Mouse (Mus musculus): ENCODE measurements around the gene H2bfm. TPM values are rescaled to one million over a fixed set of nuclear protein-coding genes. Genes with fewer than 3 reads are reported as not detected.
"Not testable (repeated sequence)": the region's sequence is repeated elsewhere in the genome, so short reads cannot be mapped to it uniquely, and the experiment has no call there.

Gene H2bfm
- polyA plus RNA-seq (2015; fragmentation: Nextera tagmentation; extraction: Ambion mirVana): not detected in 2 replicates

GRCm38 (mm10) chrX:136927031-136927430 lies at the start of gene H2bfm:
Gene H2bfm, plus strand, starts transcription at chrX:136927325.
- H3K4me3 ChIP-seq (replicated peaks): no peak within 1 kb of the TSS
- no peaks in the 10 kb centered on the region for H3K36me3 ChIP-seq
- H3K9me3 ChIP-seq (replicated peaks): no peaks in the 10 kb centered on the region
- no peak within 1 kb of the TSS for H3K4me2 ChIP-seq
- no peaks in the 10 kb centered on the region for H3K4me1 ChIP-seq
- H3K9ac ChIP-seq (replicated peaks): no peak within 1 kb of the TSS
- H3K27me3 ChIP-seq (replicated peaks): no peaks in the 10 kb centered on the region
- no peak within 1 kb of the TSS for H3K27ac ChIP-seq (replicated peaks)
- no peak for ATAC-seq (ENCODE audit: low FRiP score)
- WGBS: 91% methylated on average over 14 of the region's 14 CpGs

- ATAC-seq (ENCODE audit: low FRiP score): no peak
- Histone ChIP-seq H3K36me3 (no peaks in the 10 kb centered on the region), H3K9me3 (replicated peaks) (no peaks in the 10 kb centered on the region), H3K4me2 (no peak overlapping the region), H3K27me3 (replicated peaks) (no peaks in the 10 kb centered on the region), H3K9ac (replicated peaks) (no peak overlapping the region), H3K27ac (replicated peaks) (no peak overlapping the region), H3K4me1 (no peaks in the 10 kb centered on the region), H3K4me3 (replicated peaks) (no peak overlapping the region)
- 46% methylated on average over 2 of the region's 2 CpGs for WGBS
Measured at GRCm38 (mm10) chrX:136895757-136896156, 31.4 kb upstream of the H2bfm start.

GRCm38 (mm10) chrX:136904369-136904768 lies 22.8 kb upstream of the H2bfm start:
- no peak for ATAC-seq (ENCODE audit: low FRiP score)
- Histone ChIP-seq H3K4me3 (replicated peaks) (no peak overlapping the region), H3K9ac (replicated peaks) (no peak overlapping the region), H3K27ac (replicated peaks) (no peak overlapping the region), H3K9me3 (replicated peaks) (no peaks in the 10 kb centered on the region), H3K4me1 (no peaks in the 10 kb centered on the region), H3K4me2 (no peak overlapping the region), H3K36me3 (no peaks in the 10 kb centered on the region), H3K27me3 (replicated peaks) (no peaks in the 10 kb centered on the region)
- 78% methylated on average over 4 of the region's 4 CpGs for WGBS

GRCm38 (mm10) chrX:136925863-136926262 lies 1.3 kb upstream of the H2bfm start:
- no peak overlapping the region for H3K4me3 ChIP-seq (replicated peaks)
- no peak overlapping the region for H3K27ac ChIP-seq (replicated peaks)
- no peaks in the 10 kb centered on the region for H3K27me3 ChIP-seq (replicated peaks)
- no peak overlapping the region for H3K4me2 ChIP-seq
- H3K36me3 ChIP-seq: no peaks in the 10 kb centered on the region
- ATAC-seq (ENCODE audit: low FRiP score): no peak
- no peaks in the 10 kb centered on the region for H3K9me3 ChIP-seq (replicated peaks)
- no peaks in the 10 kb centered on the region for H3K4me1 ChIP-seq
- no peak overlapping the region for H3K9ac ChIP-seq (replicated peaks)

- Histone ChIP-seq H3K9me3 (replicated peaks) (no peaks in the 10 kb centered on the region), H3K4me2 (no peak overlapping the region), H3K9ac (replicated peaks) (no peak overlapping the region), H3K4me1 (no peaks in the 10 kb centered on the region), H3K4me3 (replicated peaks) (no peak overlapping the region), H3K27ac (replicated peaks) (no peak overlapping the region), H3K36me3 (no peaks in the 10 kb centered on the region), H3K27me3 (replicated peaks) (no peaks in the 10 kb centered on the region)
- 32% methylated on average over 3 of the region's 3 CpGs for WGBS
- ATAC-seq (ENCODE audit: low FRiP score): no peak
Measured at GRCm38 (mm10) chrX:136937985-136938384, 10.9 kb downstream of the H2bfm start.

- not testable (repeated sequence) for H3K4me1 ChIP-seq; H3K9me3 ChIP-seq (replicated peaks); H3K27ac ChIP-seq (replicated peaks); H3K27me3 ChIP-seq (replicated peaks); H3K36me3 ChIP-seq
- peak; percentile 100 for ATAC-seq (ENCODE audit: low FRiP score)
- H3K4me2 ChIP-seq: peak overlapping the region; percentile 52
- WGBS: 33% methylated on average over 13 of the region's 13 CpGs
- 0 out of 2 replicates have a peak overlapping the region, but pooled peaks have one; percentile 20 for H3K9ac ChIP-seq (replicated peaks)
- H3K4me3 ChIP-seq (replicated peaks): peak overlapping the region; percentile 44
Measured at GRCm38 (mm10) chrX:136957583-136958279, 30.6 kb downstream of the H2bfm start.

GRCm38 (mm10) chrX:136958300-136958699 lies 31.2 kb downstream of the H2bfm start:
- H3K36me3 ChIP-seq; H3K27ac ChIP-seq (replicated peaks); H3K27me3 ChIP-seq (replicated peaks); H3K4me1 ChIP-seq; H3K9ac ChIP-seq (replicated peaks); H3K9me3 ChIP-seq (replicated peaks): not testable (repeated sequence)
- peak; percentile 62; the same call in 1 of the 2 replicates for ATAC-seq (ENCODE audit: low FRiP score)
- WGBS: 57% methylated on average over 5 of the region's 5 CpGs
- Histone ChIP-seq H3K4me3 (replicated peaks) (peak overlapping the region; percentile 44), H3K4me2 (peak overlapping the region; percentile 52)

GRCm38 (mm10) chrX:136959688-136960087 lies 32.6 kb downstream of the H2bfm start:
- H3K4me3 ChIP-seq (replicated peaks): no peak overlapping the region
- no peaks in the 10 kb centered on the region for H3K27me3 ChIP-seq (replicated peaks)
- no peak overlapping the region for H3K9ac ChIP-seq (replicated peaks)
- H3K27ac ChIP-seq (replicated peaks): no peak overlapping the region
- no peaks in the 10 kb centered on the region for H3K36me3 ChIP-seq
- WGBS: 34% methylated on average over 2 of the region's 2 CpGs
- no peak overlapping the region for H3K4me2 ChIP-seq
- no peaks in the 10 kb centered on the region for H3K9me3 ChIP-seq (replicated peaks)
- H3K4me1 ChIP-seq: no peaks in the 10 kb centered on the region
- ATAC-seq (ENCODE audit: low FRiP score): no peak

- not testable (repeated sequence) for H3K27ac ChIP-seq (replicated peaks); H3K36me3 ChIP-seq; H3K27me3 ChIP-seq (replicated peaks); H3K9me3 ChIP-seq (replicated peaks); H3K4me1 ChIP-seq; ATAC-seq (ENCODE audit: low FRiP score)
- peak within 1 kb of the TSS; percentile 48 for H3K9ac ChIP-seq (replicated peaks)
- WGBS: 88% methylated on average over 6 of the region's 6 CpGs
- H3K4me3 ChIP-seq (replicated peaks): peak within 1 kb of the TSS; percentile 48
- peak within 1 kb of the TSS; percentile 59 for H3K4me2 ChIP-seq
Measured at GRCm38 (mm10) chrX:136975397-136975796, 48.3 kb downstream of the H2bfm start, which contains the start of gene Tmsb15b2. Gene Tmsb15b2, minus strand, starts transcription at chrX:136975497.

GRCm38 (mm10) chrX:136976424-136977084 lies 49.4 kb downstream of the H2bfm start, which contains the start of the genes Tmsb15l and Tmsb15b1:
Gene Tmsb15l, minus strand, starts transcription at chrX:136976869.
Gene Tmsb15b1, minus strand, starts transcription at chrX:136976874.
- Histone ChIP-seq H3K4me2 (peak within 1 kb of the TSS; percentile 59), H3K27ac (replicated peaks) (no peak within 1 kb of the TSS), H3K9me3 (replicated peaks) (no peaks in the 10 kb centered on the region), H3K36me3 (no peaks in the 10 kb centered on the region), H3K4me1 (no peaks in the 10 kb centered on the region), H3K9ac (replicated peaks) (peak within 1 kb of the TSS; percentile 48), H3K27me3 (replicated peaks) (no peaks in the 10 kb centered on the region), H3K4me3 (replicated peaks) (peak within 1 kb of the TSS; percentile 48)
- ATAC-seq (ENCODE audit: low FRiP score): peak; percentile 100
- 31% methylated on average over 15 of the region's 15 CpGs for WGBS

Data from neural tube, embryonic 15.5 days (tissue).